ENCODE assay signal across 15 mouse cellular contexts in the genomic region with DNA sequence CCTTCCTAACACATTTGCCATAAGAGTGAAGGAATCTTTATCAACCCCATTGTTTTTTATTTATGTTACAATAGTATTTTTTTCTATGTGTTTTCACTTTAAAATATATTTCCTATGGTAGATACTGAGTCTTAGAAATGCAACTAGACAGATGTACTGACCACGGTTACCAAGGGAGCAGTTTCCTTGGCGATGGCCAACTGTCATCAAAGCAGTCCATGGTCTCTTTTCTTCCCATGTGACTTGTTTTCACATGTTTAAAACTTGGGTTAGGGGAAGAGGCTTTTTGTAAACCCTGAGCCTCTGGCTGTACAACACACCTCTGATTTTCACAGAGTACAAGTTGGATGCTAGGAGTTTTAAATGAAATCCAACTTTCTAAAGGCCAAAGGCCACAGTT.
"Had no signal": no experiment of that assay in that cellular context is flagged by ENCODE, and none has a peak within 500 bp of the region (broad histone marks: within the 10 kb centered on the region; RNA-seq: fewer than 3 reads in every experiment).

No protein-coding gene starts in this region.

- H3K27me3 ChIP-seq: kidney, embryonic 15.5 days; limb, embryonic 13.5 days; liver, embryonic 15.5 days; midbrain, embryonic 12.5 days; neural tube, embryonic 15.5 days had no signal

- ATAC-seq: lung, postnatal 0 days had no signal

- H3K4me1 ChIP-seq: kidney, embryonic 15.5 days; limb, embryonic 13.5 days; liver, embryonic 15.5 days; midbrain, embryonic 12.5 days; neural tube, embryonic 15.5 days had no signal

- H3K27ac ChIP-seq: kidney, embryonic 15.5 days; limb, embryonic 13.5 days; liver, embryonic 15.5 days; midbrain, embryonic 12.5 days; neural tube, embryonic 15.5 days had no signal

- H3K36me3 ChIP-seq: kidney, embryonic 15.5 days; limb, embryonic 13.5 days; liver, embryonic 15.5 days; midbrain, embryonic 12.5 days; neural tube, embryonic 15.5 days had no signal

- H3K9me3 ChIP-seq: kidney, embryonic 15.5 days; limb, embryonic 13.5 days; liver, embryonic 15.5 days; midbrain, embryonic 12.5 days; neural tube, embryonic 15.5 days had no signal

- H3K4me2 ChIP-seq: kidney, embryonic 15.5 days; limb, embryonic 13.5 days; liver, embryonic 15.5 days; midbrain, embryonic 12.5 days; neural tube, embryonic 15.5 days had no signal

- H3K9ac ChIP-seq: kidney, embryonic 15.5 days; limb, embryonic 13.5 days; liver, embryonic 15.5 days; midbrain, embryonic 12.5 days; neural tube, embryonic 15.5 days had no signal

- DNase-seq: kidney, adult 18-20 months; kidney, postnatal 14 days; left cerebral cortex, postnatal 4 days; lung, adult 2 months; lung, postnatal 4 days; right cerebral cortex, postnatal 4 days; spleen, adult 18-20 months; thymus, postnatal 14 days had no signal

- H3K4me3 ChIP-seq: kidney, embryonic 15.5 days; limb, embryonic 13.5 days; liver, embryonic 15.5 days; midbrain, embryonic 12.5 days; myocyte; neural tube, embryonic 15.5 days had no signal
